Comparison of ENCODE assay signal across 8 mouse cellular contexts in genomic region chr4:89688804-89689497, GRCm38 (mm10). TPM values are rescaled to one million over a fixed set of nuclear protein-coding genes. Genes with fewer than 3 reads are reported as not detected.
DNase-seq lines count a peak whose midpoint lies in the region; ATAC-seq and TF ChIP-seq lines count a peak whose summit lies in the region.

No protein-coding gene starts in this region.

- 3% methylated on average over 16 of the region's 16 CpGs for WGBS in lung, embryonic 14.5 days
- WGBS in lung, adult 2 months, result 4% methylated on average over 16 of the region's 16 CpGs
- WGBS in forebrain, embryonic 16.5 days, result 3% methylated on average over 16 of the region's 16 CpGs
- WGBS in liver, embryonic 14.5 days (ENCODE audit: insufficient replicate concordance), result 3% methylated on average over 16 of the region's 16 CpGs
- 4% methylated on average over 16 of the region's 16 CpGs for WGBS in stomach, embryonic 15.5 days

- H3K27me3 ChIP-seq in lung, embryonic 14.5 days (ENCODE audit: insufficient read depth, low read length), result peaks cover 37% of the 10 kb centered on the region
- peaks cover 16% of the 10 kb centered on the region; the same call in 1 of the 2 replicates for H3K27me3 ChIP-seq in forebrain, embryonic 16.5 days (replicated peaks; ENCODE audit: control insufficient read depth, insufficient read depth, low read length)
- peaks cover 29% of the 10 kb centered on the region for H3K27me3 ChIP-seq in liver, embryonic 14.5 days (ENCODE audit: control insufficient read depth, insufficient read depth, low read length)
- peaks cover 18% of the 10 kb centered on the region for H3K27me3 ChIP-seq in stomach, embryonic 15.5 days (replicated peaks)

- H3K36me3 ChIP-seq in lung, embryonic 14.5 days (ENCODE audit: insufficient read depth), result no peaks in the 10 kb centered on the region
- no peaks in the 10 kb centered on the region for H3K36me3 ChIP-seq in forebrain, embryonic 16.5 days (ENCODE audit: control insufficient read depth, insufficient read depth)
- no peaks in the 10 kb centered on the region for H3K36me3 ChIP-seq in liver, embryonic 14.5 days (replicated peaks; ENCODE audit: control insufficient read depth, insufficient read depth, low read depth)
- no peaks in the 10 kb centered on the region for H3K36me3 ChIP-seq in stomach, embryonic 15.5 days

- no peak overlapping the region; the same call in 1 of the 2 replicates for H3K9ac ChIP-seq in lung, embryonic 14.5 days
- peak overlapping the region; percentile 58 for H3K9ac ChIP-seq in forebrain, embryonic 16.5 days (replicated peaks; ENCODE audit: low read depth, low read length)
- no peak overlapping the region for H3K9ac ChIP-seq in liver, embryonic 14.5 days (replicated peaks)
- no peak overlapping the region for H3K9ac ChIP-seq in stomach, embryonic 15.5 days

- no peak overlapping the region for H3K27ac ChIP-seq in lung, embryonic 14.5 days (ENCODE audit: low read depth)
- H3K27ac ChIP-seq in forebrain, embryonic 16.5 days (ENCODE audit: low read length), result no peak overlapping the region
- no peak overlapping the region for H3K27ac ChIP-seq in liver, embryonic 14.5 days
- no peak overlapping the region for H3K27ac ChIP-seq in stomach, embryonic 15.5 days

- no peak for TF ChIP-seq POLR2A in lung, adult 2 months (IDR thresholded peaks at IDR 0.05; ENCODE audit: borderline replicate concordance, extremely low read depth, low read depth, low read length)

- H3K4me1 ChIP-seq in lung, embryonic 14.5 days (ENCODE audit: insufficient read depth), result no peaks in the 10 kb centered on the region
- no peaks in the 10 kb centered on the region for H3K4me1 ChIP-seq in lung, adult 2 months (ENCODE audit: control insufficient read depth, insufficient read depth, low read length)
- H3K4me1 ChIP-seq in forebrain, embryonic 16.5 days (replicated peaks; ENCODE audit: control insufficient read depth, insufficient read depth, low read length), result peaks cover 4% of the 10 kb centered on the region
- H3K4me1 ChIP-seq in liver, embryonic 14.5 days (replicated peaks; ENCODE audit: control insufficient read depth in 2 of 2, insufficient read depth in 2 of 2, low read length in 1 of 2), result no peaks in the 10 kb centered on the region
- H3K4me1 ChIP-seq in stomach, embryonic 15.5 days, result peaks cover 7% of the 10 kb centered on the region

- H3K4me2 ChIP-seq in lung, embryonic 14.5 days, result peak overlapping the region; percentile 74
- peak overlapping the region; percentile 93 for H3K4me2 ChIP-seq in forebrain, embryonic 16.5 days (ENCODE audit: low read length)
- peak overlapping the region; percentile 20; the same call in 1 of the 2 replicates for H3K4me2 ChIP-seq in liver, embryonic 14.5 days (ENCODE audit: low read depth)
- peak overlapping the region; percentile 88 for H3K4me2 ChIP-seq in stomach, embryonic 15.5 days

- no peak for TF ChIP-seq CTCF in lung, embryonic 14.5 days (IDR thresholded peaks at IDR 0.05; ENCODE audit: low read depth)
- TF ChIP-seq CTCF in lung, adult 2 months (IDR thresholded peaks at IDR 0.05; ENCODE audit: insufficient read depth, low read length), result no peak
- no peak for TF ChIP-seq CTCF in liver, embryonic 14.5 days (IDR thresholded peaks at IDR 0.05; ENCODE audit: low read depth)

- ATAC-seq in lung, embryonic 14.5 days (ENCODE audit: insufficient read depth), result peak; percentile 13; the same call in 1 of the 2 replicates
- no peak for ATAC-seq in forebrain, embryonic 16.5 days
- ATAC-seq in liver, embryonic 14.5 days (ENCODE audit: insufficient read depth), result no peak
- ATAC-seq in stomach, embryonic 15.5 days (ENCODE audit: insufficient read depth, low FRiP score, low read depth), result no peak

- peak overlapping the region; percentile 43 for H3K4me3 ChIP-seq in lung, embryonic 14.5 days (ENCODE audit: low read depth, low read length)
- no peak overlapping the region for H3K4me3 ChIP-seq in lung, adult 2 months (replicated peaks; ENCODE audit: extremely low read depth, low read depth, low read length)
- peak overlapping the region; percentile 57 for H3K4me3 ChIP-seq in forebrain, embryonic 16.5 days (replicated peaks; ENCODE audit: low read length)
- no peak overlapping the region for H3K4me3 ChIP-seq in liver, embryonic 14.5 days (ENCODE audit: insufficient read depth in 1 of 2, low read depth in 2 of 2, low read length in 2 of 2)
- peak overlapping the region; percentile 48 for H3K4me3 ChIP-seq in stomach, embryonic 15.5 days (replicated peaks)

- no peaks in the 10 kb centered on the region for H3K9me3 ChIP-seq in lung, embryonic 14.5 days (ENCODE audit: low read depth, low read length)
- no peaks in the 10 kb centered on the region for H3K9me3 ChIP-seq in forebrain, embryonic 16.5 days (ENCODE audit: control insufficient read depth, low read length)
- H3K9me3 ChIP-seq in liver, embryonic 14.5 days (ENCODE audit: control insufficient read depth, low read length), result no peaks in the 10 kb centered on the region
- no peaks in the 10 kb centered on the region for H3K9me3 ChIP-seq in stomach, embryonic 15.5 days

- peak; percentile 6 for DNase-seq in lung, embryonic 14.5 days
- DNase-seq in lung, adult 2 months, result no peak
- DNase-seq in liver, embryonic 14.5 days (ENCODE audit: low read depth in 3 of 3, low spot score in 3 of 3), result no peak
- no peak for DNase-seq in right cerebral cortex, postnatal 10 days (ENCODE audit: low spot score in 2 of 2)
- DNase-seq in cerebellum, adult 9-10 months, result no peak
- no peak for DNase-seq in kidney, postnatal 25 days

- no peak for TF ChIP-seq EP300 in liver, embryonic 14.5 days (IDR thresholded peaks at IDR 0.05; ENCODE audit: low read depth)

RNA-seq across cellular contexts. Expression of gene Dmrta1, which starts 9.7 kb away (rescaled TPM):
- not detected in 2 replicates for polyA plus RNA-seq in lung, embryonic 14.5 days (2014; fragmentation: Nextera tagmentation; extraction: Ambion mirVana)
- not detected in 2 replicates for polyA plus RNA-seq in lung, adult 2 months (2012; rRNA removed)
- polyA plus RNA-seq in forebrain, embryonic 16.5 days (2015; fragmentation: Nextera tagmentation; extraction: Ambion mirVana), result 0.32 and 0.41 TPM in 2 replicates
- polyA plus RNA-seq in liver, embryonic 14.5 days (2012; rRNA removed), result not detected in 2 replicates
- polyA plus RNA-seq in liver, embryonic 14.5 days (2014; fragmentation: Nextera tagmentation; extraction: Ambion mirVana), result not detected in 2 replicates
- polyA plus RNA-seq in stomach, embryonic 15.5 days (2015; fragmentation: Nextera tagmentation; extraction: Ambion mirVana), result 0.26 and 0.28 TPM in 2 replicates

Comparison
In these comparisons a context has a peak if more than half of its experiments do, and no peak if none do; other contexts are left out.
1. H3K4me3 ChIP-seq: peak in lung, embryonic 14.5 days (single experiment), forebrain, embryonic 16.5 days (single experiment) and stomach, embryonic 15.5 days (single experiment); none in lung, adult 2 months (single experiment) and liver, embryonic 14.5 days (0 of 2).
2. H3K4me2 ChIP-seq: peak in every context shown above with its lines; median percentile 93 in forebrain, embryonic 16.5 days; 88 in stomach, embryonic 15.5 days; 74 in lung, embryonic 14.5 days; 20 in liver, embryonic 14.5 days.